Mouse (Mus musculus) C2C12 (cell line): ENCODE measurements around the gene Hoxa1. TPM values are rescaled to one million over a fixed set of nuclear protein-coding genes. Genes with fewer than 3 reads are reported as not detected.

Source experiments
- H3K27me3 ChIP-seq: one replicate; pipeline ENCODE4 v1.6.1; 2011; ENCODE audit not compliant: control insufficient read depth, insufficient read depth, insufficient read length
- H3K36me3 ChIP-seq: one replicate; pipeline ENCODE4 v1.6.1; 2011; ENCODE audit not compliant: control insufficient read depth, insufficient read depth
- H3K4me3 ChIP-seq: one replicate; pipeline ENCODE4 v1.5.1; 2011; ENCODE audit warnings: mild to moderate bottlenecking, control low read depth; ENCODE audit not compliant: poor library complexity, insufficient read depth, severe bottlenecking
- H3K79me2 ChIP-seq: one replicate; pipeline ENCODE4 v1.6.1; 2011; ENCODE audit not compliant: control insufficient read depth, insufficient read depth
- H3K79me3 ChIP-seq: one replicate; pipeline ENCODE4 v1.6.1; 2011; ENCODE audit warnings: low read depth, control low read depth
- H3ac ChIP-seq: one replicate; pipeline ENCODE3; 2011; ENCODE audit warnings: low read depth; ENCODE audit not compliant: control insufficient read depth, insufficient read length
- CEBPB ChIP-seq: IDR thresholded peaks from one replicate; pipeline ENCODE4 v1.6.1; 2011; ENCODE audit warnings: low read depth, mild to moderate bottlenecking, control low read depth, moderate library complexity
- CTCF ChIP-seq: IDR thresholded peaks from one replicate; pipeline ENCODE4 v1.5.1; 2011; ENCODE audit not compliant: control insufficient read depth, insufficient read depth, insufficient read length
- FOSL1 ChIP-seq: IDR thresholded peaks from one replicate; pipeline ENCODE4 v1.8.0; 2011; ENCODE audit warnings: mild to moderate bottlenecking, low read length; ENCODE audit not compliant: poor library complexity, insufficient read depth, severe bottlenecking
- MAX ChIP-seq: IDR thresholded peaks from one replicate; pipeline ENCODE4 v1.6.1; 2011; ENCODE audit warnings: mild to moderate bottlenecking, control low read depth
- MYOD1 ChIP-seq: IDR thresholded peaks from one replicate; pipeline ENCODE4 v1.6.1; 2011; ENCODE audit warnings: low read depth; ENCODE audit not compliant: control insufficient read depth, insufficient read length
- MYOG ChIP-seq: IDR thresholded peaks from one replicate; pipeline ENCODE4 v1.6.1; 2011; ENCODE audit not compliant: control insufficient read depth, insufficient read length; ENCODE audit errors: extremely low read depth
- USF1 ChIP-seq: IDR thresholded peaks from one replicate; pipeline ENCODE4 v1.6.1; 2011; ENCODE audit warnings: low read depth, mild to moderate bottlenecking, control low read depth, moderate library complexity
- polyA plus RNA-seq: library from polyadenylated mRNA; unstranded; fragments of >200 nt; fragmentation: generic; extraction: Trizol; gene quantifications from one replicate; pipeline ENCODE4 v1.2.1, GENCODE M21; 2012; ENCODE audit warnings: missing spikeins

The Hoxa1 gene
- polyA plus RNA-seq, 1 experiment, result 0.96 TPM

GRCm38 (mm10) chr6:52121173-52121572 lies 36.9 kb downstream of the Hoxa1 start:
- Histone ChIP-seq H3K36me3 (no peaks in the 10 kb centered on the region), H3K79me2 (no peaks in the 10 kb centered on the region), H3K27me3 (no peaks in the 10 kb centered on the region), H3ac (no peak overlapping the region), H3K79me3 (no peaks in the 10 kb centered on the region), H3K4me3 (no peak overlapping the region)
- TF ChIP-seq USF1 (no peak), CEBPB (no peak), MAX (no peak), FOSL1 (no peak), MYOD1 (no peak), MYOG (no peak), CTCF (no peak)

- no peak for TF ChIP-seq MAX
- TF ChIP-seq CEBPB, result no peak
- TF ChIP-seq MYOG, result no peak
- no peak for TF ChIP-seq USF1
- TF ChIP-seq FOSL1, result no peak
- no peak for TF ChIP-seq CTCF
- TF ChIP-seq MYOD1, result no peak
- no peaks in the 10 kb centered on the region for H3K27me3 ChIP-seq
- H3K4me3 ChIP-seq, result no peak overlapping the region
- no peak overlapping the region for H3ac ChIP-seq
- no peaks in the 10 kb centered on the region for H3K79me3 ChIP-seq
- no peaks in the 10 kb centered on the region for H3K36me3 ChIP-seq
- no peaks in the 10 kb centered on the region for H3K79me2 ChIP-seq
Measured at GRCm38 (mm10) chr6:52118903-52119635, 39.0 kb downstream of the Hoxa1 start.

GRCm38 (mm10) chr6:52115899-52116298 lies 42.2 kb downstream of the Hoxa1 start:
- H3K36me3 ChIP-seq, result no peaks in the 10 kb centered on the region
- no peaks in the 10 kb centered on the region for H3K27me3 ChIP-seq
- TF ChIP-seq CTCF (no peak), CEBPB (no peak), USF1 (no peak), MYOD1 (no peak), MAX (no peak)
- H3K4me3 ChIP-seq, result no peak overlapping the region
- H3K79me3 ChIP-seq, result no peaks in the 10 kb centered on the region
- H3ac ChIP-seq, result no peak overlapping the region
- no peaks in the 10 kb centered on the region for H3K79me2 ChIP-seq

GRCm38 (mm10) chr6:52111846-52112245 lies 46.3 kb downstream of the Hoxa1 start:
- H3ac ChIP-seq, result no peak overlapping the region
- H3K4me3 ChIP-seq, result no peak overlapping the region
- H3K27me3 ChIP-seq, result no peaks in the 10 kb centered on the region
- H3K79me2 ChIP-seq, result no peaks in the 10 kb centered on the region
- H3K79me3 ChIP-seq, result no peaks in the 10 kb centered on the region
- no peak for TF ChIP-seq USF1
- no peak for TF ChIP-seq FOSL1
- no peak for TF ChIP-seq MYOG
- no peak for TF ChIP-seq MAX
- no peak for TF ChIP-seq MYOD1
- TF ChIP-seq CTCF, result no peak
- TF ChIP-seq CEBPB, result no peak
- no peaks in the 10 kb centered on the region for H3K36me3 ChIP-seq

- H3K79me3 ChIP-seq, result no peaks in the 10 kb centered on the region
- TF ChIP-seq MAX, result no peak
Measured at GRCm38 (mm10) chr6:52107400-52107799, 50.7 kb downstream of the Hoxa1 start.

GRCm38 (mm10) chr6:52106716-52107115 lies 51.4 kb downstream of the Hoxa1 start:
- H3K27me3 ChIP-seq, result no peaks in the 10 kb centered on the region
- no peaks in the 10 kb centered on the region for H3K79me2 ChIP-seq
- H3K36me3 ChIP-seq, result no peaks in the 10 kb centered on the region
- TF ChIP-seq USF1, result no peak
- TF ChIP-seq MAX, result no peak
- no peak for TF ChIP-seq FOSL1
- no peak for TF ChIP-seq CEBPB
- no peak for TF ChIP-seq CTCF
- no peak for TF ChIP-seq MYOD1
- no peak for TF ChIP-seq MYOG
- no peak overlapping the region for H3ac ChIP-seq
- no peak overlapping the region for H3K4me3 ChIP-seq
- H3K79me3 ChIP-seq, result no peaks in the 10 kb centered on the region

More at GRCm38 (mm10) chr6:52107400-52107799, 50.7 kb downstream of the Hoxa1 start:
- Histone ChIP-seq H3K36me3 (no peaks in the 10 kb centered on the region), H3ac (no peak overlapping the region), H3K27me3 (no peaks in the 10 kb centered on the region), H3K4me3 (no peak overlapping the region), H3K79me2 (no peaks in the 10 kb centered on the region)
